Mouse (Mus musculus): ENCODE data around the gene Ubl4a.
"Not testable (repeated sequence)": the region's sequence is repeated elsewhere in the genome, so short reads cannot be mapped to it uniquely, and the experiment has no call there.

The Ubl4a gene

GRCm38 (mm10) chrX:74372888-74373549 lies at the start of gene Ubl4a, which contains the start of gene Slc10a3:
Gene Ubl4a, minus strand, starts transcription at chrX:74373218.
Gene Slc10a3, minus strand, starts transcription at chrX:74373349.
- DNase-seq (ENCODE audit: low spot score): peak; percentile 78

- peak; percentile 34 for DNase-seq (ENCODE audit: low spot score)
Observed at GRCm38 (mm10) chrX:74413377-74413776, 40.4 kb upstream of the Ubl4a start.

GRCm38 (mm10) chrX:74408340-74408739 lies 35.3 kb upstream of the Ubl4a start:
- DNase-seq (ENCODE audit: low spot score): no peak

DNA sequence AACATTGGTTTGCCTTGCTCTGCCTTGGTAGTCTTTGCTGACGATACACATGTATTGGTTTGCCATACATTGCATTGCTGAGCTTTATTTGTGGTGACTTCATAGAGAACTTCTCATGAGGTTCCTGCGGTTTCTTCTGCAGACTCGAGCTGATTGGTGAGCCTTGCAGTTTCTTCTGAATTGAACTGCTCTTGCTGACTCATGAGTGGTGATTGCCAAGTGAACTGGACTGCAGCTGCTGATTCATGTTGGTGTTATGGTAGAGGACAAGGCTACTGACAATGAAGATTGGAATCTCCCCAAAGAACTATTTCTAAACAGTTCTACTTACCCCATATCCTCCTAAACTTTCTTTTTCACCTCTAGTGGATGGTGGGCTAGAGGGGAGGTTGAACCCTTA lies 27.1 kb upstream of the Ubl4a start:
- no peak for DNase-seq (ENCODE audit: low spot score)

- DNase-seq (ENCODE audit: low spot score): peak; percentile 73
Observed at GRCm38 (mm10) chrX:74392535-74393443, 19.8 kb upstream of the Ubl4a start, which contains the start of the genes Fam3a and Ikbkg. Gene Fam3a, minus strand, starts transcription at chrX:74393272. Gene Ikbkg, plus strand, starts transcription at chrX:74393290.

GRCm38 (mm10) chrX:74388153-74388552 lies 15.1 kb upstream of the Ubl4a start:
- no peak for DNase-seq (ENCODE audit: low spot score)

DNA sequence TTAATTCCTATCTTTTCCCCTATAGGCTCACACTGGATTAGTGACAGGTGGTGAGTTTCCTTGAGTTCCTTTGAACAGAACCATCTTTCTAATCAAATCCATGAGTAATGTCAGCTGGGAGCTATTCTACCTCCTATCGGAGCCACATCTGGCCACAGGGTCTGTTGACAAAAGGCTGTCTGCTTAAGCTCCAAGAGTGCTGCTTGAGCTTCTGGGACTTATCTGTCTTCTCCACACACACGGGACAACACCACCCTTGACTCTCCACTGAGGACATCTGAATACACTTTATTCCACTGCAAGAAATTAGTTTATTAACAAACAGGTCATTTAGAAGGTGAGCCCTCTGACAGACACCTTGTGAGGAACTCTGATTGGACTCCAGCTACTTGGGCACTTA lies 11.4 kb upstream of the Ubl4a start:
- DNase-seq (ENCODE audit: low spot score): no peak

GRCm38 (mm10) chrX:74368209-74368909 lies 4.7 kb downstream of the Ubl4a start:
- peak; percentile 59 for DNase-seq (ENCODE audit: low spot score)

DNA sequence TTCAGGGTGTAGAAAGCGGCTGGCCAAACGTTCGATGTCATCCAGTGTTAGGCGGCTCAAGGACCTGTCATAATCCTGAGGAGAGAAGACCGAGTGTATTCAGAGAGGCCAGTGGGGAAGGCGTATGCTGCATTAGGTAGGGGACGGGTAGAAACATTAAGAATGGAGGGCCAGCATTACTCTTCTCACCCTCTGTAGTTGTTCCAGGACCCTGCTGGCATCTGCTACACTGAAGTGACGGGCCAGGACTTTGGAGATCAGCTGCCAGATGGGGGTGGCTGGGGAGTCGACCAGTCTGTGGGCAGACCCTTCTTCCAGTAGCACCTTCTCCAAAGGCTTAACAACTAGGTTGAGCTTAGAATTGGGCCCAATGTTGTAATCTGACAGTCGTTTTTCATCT lies 5.5 kb downstream of the Ubl4a start:
- DNase-seq (ENCODE audit: low spot score): no peak

- DNase-seq (ENCODE audit: low spot score): no peak
Observed at GRCm38 (mm10) chrX:74359171-74359570, 13.8 kb downstream of the Ubl4a start.

DNA sequence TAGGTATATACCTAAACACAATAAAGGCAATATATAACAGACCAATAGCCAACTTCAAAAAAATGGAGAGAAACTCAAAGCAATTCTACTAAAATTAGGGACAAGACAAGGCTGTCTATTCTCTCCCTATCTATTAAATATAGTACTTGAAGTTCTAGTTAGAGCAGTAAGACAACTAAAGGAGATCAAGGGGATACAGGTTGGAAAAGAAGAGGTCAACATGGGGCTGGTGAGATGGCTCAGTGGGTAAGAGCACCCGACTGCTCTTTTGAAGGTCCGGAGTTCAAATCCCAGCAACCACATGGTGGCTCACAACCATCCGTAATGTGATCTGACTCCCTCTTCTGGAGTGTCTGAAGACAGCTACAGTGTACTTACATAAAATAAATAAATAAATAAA lies 15.9 kb downstream of the Ubl4a start:
- not testable (repeated sequence) for DNase-seq (ENCODE audit: low spot score)

GRCm38 (mm10) chrX:74353467-74353770 lies 19.6 kb downstream of the Ubl4a start, which contains the start of gene Lage3:
Gene Lage3, minus strand, starts transcription at chrX:74353618.
- peak; percentile 42 for DNase-seq (ENCODE audit: low spot score)

- no peak for DNase-seq (ENCODE audit: low spot score)
Observed at GRCm38 (mm10) chrX:74352645-74353466, 20.2 kb downstream of the Ubl4a start.

DNA sequence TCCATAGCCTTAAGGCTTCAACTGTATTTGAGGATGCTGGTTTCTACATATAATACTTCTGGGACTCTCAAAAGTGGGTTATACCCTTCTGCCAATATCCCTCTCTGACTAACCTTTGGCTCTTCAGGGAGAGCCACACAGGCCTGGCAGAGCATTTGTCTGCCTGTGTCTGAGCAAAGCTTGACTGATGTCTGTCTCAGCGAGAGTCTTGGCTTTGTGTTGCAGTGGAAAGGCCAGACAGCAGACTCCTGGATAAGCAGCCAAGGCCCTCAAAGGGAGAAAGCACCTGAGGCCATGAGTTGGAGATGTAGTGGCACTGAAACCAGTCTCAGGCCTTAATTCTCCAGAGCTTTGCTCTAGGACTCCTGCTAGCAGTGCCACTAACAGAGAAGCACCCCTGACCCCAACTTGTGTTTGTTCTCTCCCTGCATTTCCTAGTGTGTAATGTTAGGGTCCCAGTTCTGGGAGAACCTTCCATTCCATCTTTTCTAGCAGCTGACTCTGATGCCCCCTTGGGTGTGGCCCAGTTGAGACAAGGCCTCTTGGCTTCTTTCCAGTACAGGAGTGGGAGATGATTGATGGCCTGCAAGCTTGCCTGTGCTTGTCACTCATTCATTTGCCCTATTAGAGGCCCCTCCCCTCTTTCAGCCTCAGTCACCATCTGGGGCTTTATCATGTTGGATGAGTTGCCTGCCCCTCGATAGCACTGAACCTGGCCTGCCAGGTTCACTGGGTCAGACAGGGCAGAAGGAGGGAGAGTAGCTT lies 42.7 kb downstream of the Ubl4a start:
- no peak for DNase-seq (ENCODE audit: low spot score)

GRCm38 (mm10) chrX:74329215-74329671 lies 43.8 kb downstream of the Ubl4a start:
- no peak for DNase-seq (ENCODE audit: low spot score)

- DNase-seq (ENCODE audit: low spot score): peak; percentile 38
Observed at GRCm38 (mm10) chrX:74328725-74329161, 44.3 kb downstream of the Ubl4a start, which contains the start of gene Plxna3. Gene Plxna3, plus strand, starts transcription at chrX:74329066.

Measured in spleen, adult 12 weeks (tissue).